Mouse (Mus musculus): ENCODE data around the gene Mtfr1l.

The Mtfr1l gene

GRCm38 (mm10) chr4:134557626-134558249 is 22.6 kb upstream of the Mtfr1l start:
- DNase-seq: no peak

- no peak for DNase-seq
Observed at GRCm38 (mm10) chr4:134555956-134556580, 20.9 kb upstream of the Mtfr1l start.

- DNase-seq: no peak
Observed at GRCm38 (mm10) chr4:134553631-134554030, 18.4 kb upstream of the Mtfr1l start.

- DNase-seq: no peak
Observed at GRCm38 (mm10) chr4:134551494-134552316, 16.5 kb upstream of the Mtfr1l start, which contains the start of gene Selenon. Gene Selenon (minus strand): TSS chr4:134552166.

GRCm38 (mm10) chr4:134549899-134550298 is 14.7 kb upstream of the Mtfr1l start:
- no peak for DNase-seq

- DNase-seq: no peak
Observed at GRCm38 (mm10) chr4:134548169-134548938, 13.2 kb upstream of the Mtfr1l start.

GRCm38 (mm10) chr4:134546814-134547705 is 11.9 kb upstream of the Mtfr1l start:
- no peak for DNase-seq

- DNase-seq: peak; percentile 95
Observed at GRCm38 (mm10) chr4:134543261-134543660, 8.1 kb upstream of the Mtfr1l start.

- no peak for DNase-seq
Observed at GRCm38 (mm10) chr4:134542726-134543125, 7.5 kb upstream of the Mtfr1l start.

GRCm38 (mm10) chr4:134538997-134539580 is 3.9 kb upstream of the Mtfr1l start:
- peak; percentile 48 for DNase-seq

- no peak for DNase-seq
Observed at GRCm38 (mm10) chr4:134535787-134536151, 582 bp upstream of the Mtfr1l start.

GRCm38 (mm10) chr4:134534124-134534886 is 882 bp downstream of the Mtfr1l start:
- no peak for DNase-seq

- DNase-seq: no peak
Observed at GRCm38 (mm10) chr4:134533421-134533820, 1.8 kb downstream of the Mtfr1l start.

GRCm38 (mm10) chr4:134532928-134533327 is 2.3 kb downstream of the Mtfr1l start:
- DNase-seq: no peak

- no peak for DNase-seq
Observed at GRCm38 (mm10) chr4:134526220-134526619, 9.0 kb downstream of the Mtfr1l start.

- DNase-seq: no peak
Observed at GRCm38 (mm10) chr4:134525806-134526205, 9.4 kb downstream of the Mtfr1l start.

- DNase-seq: no peak
Observed at GRCm38 (mm10) chr4:134523447-134523846, 11.7 kb downstream of the Mtfr1l start.

- DNase-seq: no peak
Observed at GRCm38 (mm10) chr4:134519281-134519680, 15.9 kb downstream of the Mtfr1l start.

GRCm38 (mm10) chr4:134518541-134518940 is 16.6 kb downstream of the Mtfr1l start:
- no peak for DNase-seq

- no peak for DNase-seq
Observed at GRCm38 (mm10) chr4:134517719-134518118, 17.5 kb downstream of the Mtfr1l start.

GRCm38 (mm10) chr4:134516981-134517380 is 18.2 kb downstream of the Mtfr1l start:
- no peak for DNase-seq
